Mouse (Mus musculus): Measurements from ENCODE around the gene Med22.

The Med22 gene

GRCm38 (mm10) chr2:26910124-26910993 lies at the start of gene Med22, which contains the start of gene Rpl7a:
Gene Med22 (minus strand): TSS chr2:26910677.
Gene Rpl7a (plus strand): TSS chr2:26910764.
- DNase-seq (ENCODE audit: low read depth, low spot score): peak; percentile 91

GRCm38 (mm10) chr2:26957488-26957859 lies 47.0 kb upstream of the Med22 start:
- DNase-seq (ENCODE audit: low read depth, low spot score): no peak

DNA sequence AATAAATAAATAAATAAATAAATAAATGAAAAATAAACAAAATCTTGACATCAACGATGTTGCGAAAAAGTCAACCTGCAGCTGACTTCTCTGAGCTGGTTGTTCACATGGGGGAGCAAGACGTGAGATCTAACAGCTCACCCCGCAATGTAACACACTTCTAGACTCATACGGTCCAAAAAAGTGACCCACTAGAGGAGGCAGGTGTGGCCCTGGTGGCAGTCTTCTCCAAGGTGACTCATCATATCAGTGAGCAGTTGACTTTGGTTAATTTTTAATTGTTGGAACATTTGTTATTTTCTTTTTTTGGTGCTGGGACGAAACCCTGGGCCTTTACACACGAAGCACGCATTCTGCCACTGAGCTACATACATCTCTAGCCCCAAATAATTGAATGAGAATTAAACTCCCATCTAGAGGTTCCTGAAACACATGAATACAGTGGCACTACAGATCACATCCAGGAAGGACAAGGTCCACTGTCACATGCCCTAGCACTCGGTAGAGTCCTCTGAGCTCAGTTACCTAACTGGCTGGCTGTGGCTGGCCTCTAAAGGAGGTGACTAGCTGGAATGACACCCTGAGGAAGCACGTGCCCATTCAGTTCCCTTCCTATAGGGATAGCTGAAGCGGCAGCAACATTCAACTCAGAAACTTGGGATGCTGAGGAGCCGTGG lies 46.5 kb upstream of the Med22 start:
- no peak for DNase-seq (ENCODE audit: low read depth, low spot score)

DNA sequence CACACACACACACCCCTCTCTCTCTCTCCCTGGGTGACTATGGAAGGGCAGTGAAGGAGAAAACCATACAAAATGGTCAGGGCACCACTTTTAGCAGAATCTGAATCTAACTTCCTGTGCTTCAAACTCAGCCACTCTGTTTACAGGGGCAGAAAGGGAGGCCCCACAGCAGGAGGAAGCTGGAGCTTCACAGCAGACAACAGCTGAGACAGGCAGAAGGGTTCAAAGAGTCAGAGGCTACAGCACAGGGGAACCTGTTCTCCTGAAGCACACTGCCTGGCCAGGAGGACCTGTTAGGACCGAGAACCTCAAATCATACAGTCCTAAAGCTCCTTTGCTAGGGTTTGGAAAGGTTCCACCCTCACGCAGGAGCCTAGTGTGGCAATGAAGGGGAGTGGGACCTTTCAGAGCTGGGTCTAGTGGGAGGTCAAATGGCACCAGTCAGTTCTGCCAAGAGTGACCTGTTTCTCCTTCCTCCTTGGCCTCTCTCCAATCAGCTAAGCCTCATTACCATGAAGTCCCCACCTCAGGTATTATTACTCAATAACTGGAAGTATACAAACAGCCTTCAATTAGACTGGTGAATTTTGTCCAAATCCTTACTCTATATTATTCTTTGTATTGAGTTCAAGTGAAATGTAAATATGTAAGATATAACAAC lies 44.4 kb upstream of the Med22 start:
- no peak for DNase-seq (ENCODE audit: low read depth, low spot score)

DNA sequence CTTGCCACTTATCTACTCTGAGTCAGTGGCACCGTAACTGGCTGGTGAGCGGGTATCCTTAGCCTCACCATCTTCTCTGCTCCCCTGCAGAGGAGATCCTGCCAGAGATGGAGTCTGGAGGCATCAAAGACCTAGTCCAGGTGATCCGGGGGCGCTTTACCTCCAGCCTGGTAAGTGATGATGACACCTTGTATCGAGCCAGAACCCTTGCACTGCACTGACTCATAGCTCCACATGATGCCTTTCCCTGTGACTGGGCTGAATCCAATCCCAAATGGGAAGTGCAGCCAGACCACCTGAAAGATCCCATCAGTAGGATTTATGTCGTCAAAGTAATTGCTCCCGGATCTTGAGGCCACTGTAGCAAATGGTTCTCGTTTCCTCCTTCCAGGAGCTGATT lies 42.4 kb upstream of the Med22 start:
- no peak for DNase-seq (ENCODE audit: low read depth, low spot score)

GRCm38 (mm10) chr2:26952193-26952592 lies 41.7 kb upstream of the Med22 start:
- DNase-seq (ENCODE audit: low read depth, low spot score): no peak

- no peak for DNase-seq (ENCODE audit: low read depth, low spot score)
Observed at GRCm38 (mm10) chr2:26951346-26951905, 40.9 kb upstream of the Med22 start.

GRCm38 (mm10) chr2:26950411-26950810 lies 39.9 kb upstream of the Med22 start:
- DNase-seq (ENCODE audit: low read depth, low spot score): no peak

DNA sequence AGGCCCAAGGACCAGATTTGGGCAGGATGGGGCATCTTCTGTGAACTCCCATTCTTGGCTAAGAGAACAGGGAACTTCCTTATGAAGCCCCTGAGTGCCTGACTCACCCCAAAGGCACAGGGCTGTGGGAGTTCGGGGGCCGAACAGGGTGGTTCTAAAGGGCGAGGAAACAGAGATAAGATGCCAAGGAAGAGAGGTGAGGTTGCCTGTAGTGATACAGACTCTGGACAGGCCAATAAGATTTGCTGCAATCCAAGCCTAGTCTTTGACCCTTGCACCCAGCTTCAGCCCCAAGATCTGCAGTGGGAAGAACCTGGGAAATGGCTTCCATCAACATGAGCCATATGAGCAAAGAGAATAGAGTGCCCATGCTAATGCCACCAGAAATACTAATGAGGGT lies 32.8 kb upstream of the Med22 start:
- DNase-seq (ENCODE audit: low read depth, low spot score): no peak

DNA sequence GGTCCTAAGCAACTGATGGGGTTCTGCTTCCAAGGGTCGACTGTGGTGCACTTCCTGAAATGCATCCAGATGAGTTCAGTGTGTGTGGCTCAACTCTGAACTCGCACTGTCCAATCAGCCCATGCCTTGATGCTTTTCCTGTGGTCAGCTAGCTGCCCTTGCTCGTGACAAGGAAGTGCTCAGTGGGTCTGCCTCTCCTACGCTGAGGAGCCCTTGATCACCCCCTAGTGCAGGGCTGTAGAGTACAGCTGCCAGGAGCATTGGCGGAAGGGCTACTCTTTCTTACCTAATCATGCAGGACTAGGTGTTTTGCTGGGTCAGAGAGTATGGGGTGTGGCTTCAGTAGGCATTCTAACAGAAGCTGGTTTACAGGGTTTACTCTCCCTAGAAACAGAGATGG lies 31.1 kb upstream of the Med22 start:
- DNase-seq (ENCODE audit: low read depth, low spot score): no peak

DNA sequence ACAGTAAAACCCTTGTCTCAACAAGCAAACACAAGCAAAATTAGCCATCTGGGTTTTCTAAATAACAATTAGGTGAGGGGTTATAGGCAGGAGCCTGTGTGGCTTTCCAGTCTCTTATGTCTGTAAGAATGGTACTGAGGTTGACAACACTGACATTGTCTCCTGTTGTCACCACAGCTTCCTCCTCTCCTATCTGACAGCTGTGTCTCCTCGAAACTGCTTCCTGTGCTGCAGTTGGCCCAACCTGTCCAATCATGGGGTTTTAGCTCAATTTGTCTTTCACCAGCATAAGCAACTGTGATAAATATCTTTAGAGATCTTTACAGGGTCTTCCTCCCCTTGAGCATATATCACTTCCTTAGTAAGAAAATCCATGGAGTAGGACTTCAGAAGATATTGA lies 25.9 kb upstream of the Med22 start:
- no peak for DNase-seq (ENCODE audit: low read depth, low spot score)

- no peak for DNase-seq (ENCODE audit: low read depth, low spot score)
Observed at GRCm38 (mm10) chr2:26935286-26935685, 24.8 kb upstream of the Med22 start.

GRCm38 (mm10) chr2:26933304-26934055 lies 23.0 kb upstream of the Med22 start, which contains the start of the genes Surf4 and Stkld1:
Gene Surf4 (minus strand): TSS chr2:26933928.
Gene Stkld1 (plus strand): TSS chr2:26934047.
- DNase-seq (ENCODE audit: low read depth, low spot score): peak; percentile 86

DNA sequence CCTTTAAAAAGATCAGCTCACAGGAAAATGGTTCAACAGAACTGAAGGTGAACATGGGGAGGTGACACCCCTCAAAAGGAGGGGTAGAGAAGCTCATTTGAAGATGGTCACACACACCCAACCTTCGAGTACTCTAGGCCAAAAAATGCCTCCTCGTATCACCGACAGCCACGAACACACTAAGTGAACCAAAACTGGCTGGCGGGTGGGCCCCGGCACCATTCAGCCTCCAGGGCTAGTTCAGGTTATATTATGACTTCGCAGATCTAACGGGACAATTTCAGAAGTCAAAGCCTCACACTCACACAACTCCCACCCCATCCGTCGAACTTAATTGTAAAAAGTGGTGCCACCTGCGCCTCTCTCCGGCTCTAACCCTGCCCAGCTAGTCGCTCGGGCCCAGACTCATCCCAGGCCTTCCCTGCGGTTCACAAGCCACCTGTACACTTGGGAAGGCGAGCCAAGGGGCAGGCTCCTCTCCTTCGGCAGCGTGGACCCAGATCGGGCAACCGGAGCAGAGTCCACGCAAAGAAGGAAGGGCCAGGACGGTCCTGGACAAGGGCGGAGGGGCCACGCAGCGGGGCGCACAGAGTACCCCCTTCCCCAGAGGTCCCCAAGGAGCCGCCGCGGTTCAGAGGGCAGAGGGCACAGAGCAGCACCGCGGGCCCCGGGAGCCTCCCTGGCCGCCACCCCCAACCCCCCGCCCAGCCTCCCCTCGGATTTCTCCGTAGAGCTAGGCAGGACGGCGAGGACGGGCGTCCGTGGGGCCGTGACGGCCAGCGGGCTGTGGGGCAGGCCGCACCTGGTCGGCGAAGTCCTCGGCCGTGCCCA lies 22.2 kb upstream of the Med22 start:
- DNase-seq (ENCODE audit: low read depth, low spot score): no peak

DNA sequence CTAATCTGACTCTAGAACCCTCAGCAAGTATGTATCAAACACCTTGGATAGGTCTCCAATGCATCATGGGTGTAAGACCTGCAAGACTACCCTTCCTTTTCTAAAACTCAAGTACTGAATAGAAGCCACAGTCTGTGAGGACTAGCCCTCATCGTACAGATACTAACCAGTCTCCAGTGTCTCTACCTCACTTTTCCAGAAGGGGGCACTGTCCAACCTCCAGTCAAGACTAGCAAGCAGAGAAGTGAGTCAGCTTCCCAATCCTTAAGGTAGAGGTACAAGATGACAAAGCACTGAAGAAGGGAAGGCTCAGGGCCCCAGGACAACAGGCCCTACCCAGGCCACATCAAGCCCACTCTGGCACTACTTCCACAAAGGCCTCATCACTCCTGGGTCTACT lies 19.9 kb upstream of the Med22 start:
- DNase-seq (ENCODE audit: low read depth, low spot score): no peak

- no peak for DNase-seq (ENCODE audit: low read depth, low spot score)
Observed at GRCm38 (mm10) chr2:26927745-26928476, 17.4 kb upstream of the Med22 start.

- DNase-seq (ENCODE audit: low read depth, low spot score): no peak
Observed at GRCm38 (mm10) chr2:26921784-26922183, 11.3 kb upstream of the Med22 start.

GRCm38 (mm10) chr2:26920190-26920855 lies 9.8 kb upstream of the Med22 start:
- DNase-seq (ENCODE audit: low read depth, low spot score): no peak

DNA sequence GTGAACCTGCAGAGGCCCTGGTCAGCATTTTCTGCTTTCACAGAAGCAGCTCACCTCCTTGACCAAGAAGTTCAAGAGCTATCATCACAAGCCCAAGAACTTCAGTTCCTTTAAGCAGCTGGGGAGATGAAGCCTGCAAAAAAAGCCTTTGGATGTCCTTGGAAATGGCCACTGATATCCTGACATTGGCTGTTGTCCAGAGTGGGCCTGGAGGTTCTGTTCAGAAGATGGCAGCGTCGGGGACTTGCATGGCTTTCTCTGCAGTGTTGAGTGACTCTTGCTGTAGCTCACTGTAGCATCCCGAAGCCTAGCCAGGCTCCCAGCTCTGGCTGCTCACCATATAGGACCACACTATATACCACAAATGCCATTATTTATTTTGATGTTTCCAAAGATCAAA lies 9.2 kb upstream of the Med22 start:
- no peak for DNase-seq (ENCODE audit: low read depth, low spot score)
